Mouse (Mus musculus): Measurements from ENCODE around the gene Tvp23a.

Tvp23a gene

DNA sequence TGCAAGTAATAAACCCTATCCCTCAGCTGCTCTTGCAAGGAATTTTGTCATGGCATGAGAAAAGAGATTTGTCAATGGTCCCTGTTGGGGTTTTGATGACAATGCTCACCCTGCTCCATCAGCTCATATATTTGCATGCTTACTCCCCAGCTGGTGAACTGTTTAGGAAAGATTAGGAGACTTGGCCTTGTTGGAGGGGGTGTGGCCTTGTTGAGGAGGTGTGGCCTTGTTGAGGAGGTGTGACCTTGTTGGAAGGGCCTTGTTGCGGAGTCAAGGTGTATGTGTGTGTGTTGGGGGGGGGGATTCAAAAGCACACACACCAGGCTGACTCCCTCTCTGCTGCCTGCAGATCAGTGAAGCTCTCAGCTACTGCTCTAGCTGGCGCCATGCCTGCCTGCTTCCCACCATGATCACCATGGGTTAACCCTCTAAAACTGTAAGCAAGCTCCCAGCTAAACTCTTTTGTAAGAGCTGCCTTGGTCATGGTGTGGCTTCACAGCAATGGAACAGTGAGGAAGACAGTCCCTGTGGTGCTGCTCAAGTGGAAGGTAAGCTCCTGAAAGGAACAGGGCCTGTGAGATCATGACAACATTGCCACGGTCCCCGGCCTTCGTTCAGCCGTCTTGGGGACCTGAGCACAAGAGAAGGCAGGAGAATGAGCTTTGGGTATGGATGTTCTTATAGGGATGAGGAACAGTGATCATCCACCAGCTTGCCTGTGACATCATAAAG is 58.4 kb downstream of the Tvp23a start:
- DNase-seq: no peak

DNA sequence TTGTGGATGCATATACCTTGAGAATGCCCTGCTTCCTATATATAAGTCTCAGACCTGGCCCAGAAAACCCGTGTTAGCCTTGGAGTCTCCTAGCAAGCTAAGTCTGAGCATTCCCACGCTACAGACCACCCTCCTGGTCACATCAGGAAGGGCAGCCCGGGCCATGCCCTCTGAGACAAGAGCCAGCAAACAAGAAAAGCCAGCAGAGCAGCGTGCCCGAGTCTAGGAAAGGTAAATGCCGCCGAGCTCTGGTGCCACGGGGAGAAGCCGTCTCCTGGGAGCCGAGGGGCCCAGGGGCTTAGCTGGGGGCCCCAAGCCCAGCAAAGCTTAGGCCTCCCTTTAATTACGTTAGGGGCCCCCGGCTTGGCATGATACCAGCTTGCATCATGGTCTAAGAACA is 61.9 kb downstream of the Tvp23a start:
- no peak for DNase-seq

DNA sequence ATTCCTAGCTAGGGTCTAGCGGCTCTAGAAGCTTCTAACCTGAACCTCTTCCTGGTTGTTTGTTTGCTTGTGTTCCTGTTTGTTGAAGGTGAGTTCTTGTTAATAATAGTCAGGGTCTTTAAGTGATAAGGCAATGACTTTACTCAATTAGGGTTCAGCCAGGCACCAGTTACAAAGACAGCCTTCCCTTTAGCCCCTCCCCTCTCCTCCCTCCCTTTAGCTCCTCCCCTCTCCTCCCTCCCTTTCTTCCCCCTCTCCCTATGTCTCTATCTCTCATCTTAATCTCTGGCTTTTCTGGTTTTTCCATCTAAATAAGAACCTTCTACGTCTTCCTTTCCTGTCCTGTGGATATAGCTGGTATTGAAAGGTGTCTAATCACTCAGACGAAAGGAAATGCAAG is 62.6 kb downstream of the Tvp23a start:
- no peak for DNase-seq

DNA sequence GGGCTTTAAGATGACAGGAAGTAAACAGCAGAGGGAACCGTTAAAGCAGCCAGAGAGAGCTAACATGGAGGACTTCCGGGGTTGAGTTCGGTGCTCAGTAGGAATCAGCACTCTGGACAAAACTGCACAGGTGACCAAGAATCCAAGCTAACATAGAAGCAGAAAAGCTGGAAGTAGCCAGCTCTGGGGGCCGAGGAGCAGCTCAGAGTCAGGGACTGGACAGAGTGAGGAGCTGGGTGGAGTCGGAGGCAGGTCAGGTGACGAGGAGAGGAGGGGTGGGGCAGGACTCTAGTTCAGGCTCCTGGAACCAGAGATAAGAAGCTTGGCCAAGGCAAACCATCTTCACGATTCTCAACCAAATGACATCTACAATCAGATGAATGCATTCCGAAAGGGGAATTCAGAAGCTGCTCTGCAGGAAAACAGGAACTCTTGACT is 63.1 kb downstream of the Tvp23a start:
- DNase-seq: peak; percentile 36 to 49

DNA sequence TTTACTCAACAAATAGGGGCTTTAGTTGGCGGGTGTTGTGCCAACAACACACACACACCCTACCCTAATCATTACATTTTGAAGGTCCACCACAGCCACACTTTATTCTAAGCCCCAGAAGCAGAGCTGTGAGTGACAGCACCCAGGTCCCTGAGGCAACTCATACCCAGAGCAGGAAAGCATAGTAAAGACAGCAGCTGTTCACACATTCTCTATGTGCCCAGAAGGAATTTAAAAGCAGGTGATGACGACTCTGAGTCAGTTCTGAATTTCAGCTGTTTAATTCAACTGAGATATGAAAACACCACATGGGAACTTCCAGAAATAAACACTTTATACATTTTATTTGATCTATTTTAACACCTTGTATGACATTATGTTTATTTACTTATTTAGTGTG is 67.6 kb downstream of the Tvp23a start:
- no peak for DNase-seq

DNA sequence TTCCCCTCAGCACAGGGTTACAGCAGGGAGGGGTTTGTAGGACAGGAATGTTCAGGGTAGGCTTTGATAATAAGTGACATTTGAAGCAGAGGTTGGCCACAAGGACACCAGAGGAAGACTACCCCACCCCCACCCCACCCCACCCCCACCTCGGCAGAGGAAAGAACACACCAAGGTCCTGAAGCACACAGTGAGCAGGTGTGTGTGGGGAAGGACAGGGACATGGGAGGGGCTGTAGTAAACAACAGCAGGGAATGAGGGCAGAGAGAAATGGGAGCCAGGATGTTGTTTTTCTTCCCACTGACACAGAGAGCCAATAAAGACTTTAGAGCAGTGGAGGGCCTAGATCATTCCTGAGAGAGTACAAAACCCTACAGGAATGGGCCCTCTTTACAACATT is 69.9 kb downstream of the Tvp23a start:
- no peak for DNase-seq

DNA sequence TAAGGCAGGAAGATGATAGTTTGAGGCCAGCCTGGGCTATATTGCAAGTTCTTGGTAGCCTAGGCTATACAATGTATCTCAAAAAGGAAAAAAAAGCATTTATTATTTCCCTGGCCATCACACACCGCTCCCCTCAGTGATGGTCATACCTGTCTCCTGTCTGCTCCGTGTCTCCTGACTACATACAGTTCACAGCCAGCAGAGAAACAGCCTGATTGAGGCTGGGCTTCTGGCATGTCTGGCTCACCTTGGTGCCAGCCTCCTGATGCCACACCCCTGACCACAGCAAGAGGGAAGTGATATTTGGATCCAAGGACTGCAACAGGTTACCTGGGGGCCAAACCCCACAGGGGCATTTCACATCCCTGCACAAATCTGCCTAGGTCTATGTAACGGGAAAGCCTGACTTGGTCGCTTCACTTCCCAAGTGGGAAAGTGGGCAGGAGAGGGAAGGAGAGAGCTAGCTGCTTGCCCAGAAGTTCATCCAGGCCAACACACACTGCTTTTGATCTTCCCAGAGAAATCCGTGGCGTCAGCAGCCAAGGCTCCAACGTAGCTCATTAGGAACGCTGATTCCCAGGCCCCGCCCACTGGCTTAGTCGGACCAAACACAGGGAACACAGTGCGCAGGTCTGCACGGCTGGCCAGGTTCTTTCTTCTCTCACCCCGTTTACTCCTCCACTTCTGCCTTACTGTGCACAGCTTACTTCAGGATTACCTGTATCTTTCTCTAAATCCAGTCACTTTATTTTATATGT is 72.7 kb downstream of the Tvp23a start:
- DNase-seq: no peak

DNA sequence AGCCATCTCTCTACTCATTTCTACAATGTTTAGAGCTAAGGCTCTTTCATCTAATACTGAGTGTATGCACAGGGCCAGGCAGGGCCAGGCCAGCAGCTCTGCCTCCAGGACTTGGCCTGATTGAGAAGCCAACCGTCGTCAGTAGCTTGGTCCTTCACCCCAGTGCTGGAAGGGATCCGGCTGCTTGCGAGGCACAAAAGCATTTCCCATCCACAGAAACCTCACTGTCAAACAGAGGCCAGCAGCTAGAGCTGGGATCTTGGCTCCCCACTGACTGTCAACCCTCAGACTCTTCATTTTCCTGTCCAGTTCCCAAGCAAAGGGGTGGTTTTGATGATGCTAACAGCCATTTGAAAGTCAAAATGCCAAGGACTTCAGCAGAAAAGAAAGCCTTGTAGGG is 74.8 kb downstream of the Tvp23a start:
- no peak for DNase-seq
